7 mouse cellular contexts compared by ENCODE assay signal in genomic region chr12:4476291-4476831, GRCm38 (mm10). TPM values are rescaled to one million over a fixed set of nuclear protein-coding genes. Genes with fewer than 3 reads are reported as not detected.
A peak's percentile ranks its signal among the peaks of the same experiment; 100 is the strongest.
DNase-seq lines count a peak whose midpoint lies in the region; ATAC-seq and TF ChIP-seq lines count a peak whose summit lies in the region.

No protein-coding gene starts in this region.

- peaks cover 7% of the 10 kb centered on the region for H3K4me1 ChIP-seq in intestine, embryonic 15.5 days (replicated peaks)
- peaks cover 22% of the 10 kb centered on the region for H3K4me1 ChIP-seq in limb, embryonic 14.5 days (ENCODE audit: control insufficient read depth, insufficient read depth, low read length)
- H3K4me1 ChIP-seq in midbrain, embryonic 15.5 days = peaks cover 22% of the 10 kb centered on the region
- peaks cover 5% of the 10 kb centered on the region; the same call in 1 of the 2 replicates for H3K4me1 ChIP-seq in spleen, adult 2 months (ENCODE audit: control insufficient read depth, insufficient read depth, insufficient read length)

- peak overlapping the region; percentile 88 for H3K9ac ChIP-seq in intestine, embryonic 15.5 days
- H3K9ac ChIP-seq in limb, embryonic 14.5 days (ENCODE audit: low read depth, low read length, severe bottlenecking) = peak overlapping the region; percentile 90
- peak overlapping the region; percentile 94 for H3K9ac ChIP-seq in midbrain, embryonic 15.5 days

- no peaks in the 10 kb centered on the region for H3K36me3 ChIP-seq in intestine, embryonic 15.5 days
- H3K36me3 ChIP-seq in limb, embryonic 14.5 days (ENCODE audit: control insufficient read depth, insufficient read depth, low read length) = no peaks in the 10 kb centered on the region
- H3K36me3 ChIP-seq in midbrain, embryonic 15.5 days (replicated peaks) = no peaks in the 10 kb centered on the region
- no peaks in the 10 kb centered on the region for H3K36me3 ChIP-seq in spleen, adult 2 months (ENCODE audit: control insufficient read depth, insufficient read depth, low read length)

- peak overlapping the region; percentile 87 for H3K4me2 ChIP-seq in intestine, embryonic 15.5 days (replicated peaks)
- H3K4me2 ChIP-seq in limb, embryonic 14.5 days (replicated peaks; ENCODE audit: low read depth, low read length, severe bottlenecking) = peak overlapping the region; percentile 89
- H3K4me2 ChIP-seq in midbrain, embryonic 15.5 days = peak overlapping the region; percentile 63

- 0 out of 2 replicates have a peak, but pooled peaks have one; percentile 2 for TF ChIP-seq CTCF in spleen, adult 2 months (IDR thresholded peaks at IDR 0.05; ENCODE audit: extremely low read depth, insufficient read depth, insufficient read length, insufficient replicate concordance)

- peak; percentile 80 for DNase-seq in ZHBTc4 (ENCODE audit: low read depth, low spot score)
- DNase-seq in cerebellum, postnatal 4 days (ENCODE audit: low spot score in 2 of 2) = peak; percentile 26 to 51
- DNase-seq in gastrocnemius, postnatal 14 days = peak; percentile 64
- DNase-seq in limb, embryonic 14.5 days (ENCODE audit: low spot score) = peak; percentile 33
- peak in 1 of 2 experiments; percentile 45 for DNase-seq in spleen, adult 2 months (ENCODE audit: low read depth in 1 of 2, low spot score in 2 of 2)

- peak; percentile 77 for ATAC-seq in intestine, embryonic 15.5 days
- ATAC-seq in limb, embryonic 14.5 days (ENCODE audit: low FRiP score, low read depth) = peak; percentile 70
- ATAC-seq in midbrain, embryonic 15.5 days (replicated peaks) = peak; percentile 90

- no peaks in the 10 kb centered on the region for H3K27me3 ChIP-seq in intestine, embryonic 15.5 days (replicated peaks)
- no peaks in the 10 kb centered on the region for H3K27me3 ChIP-seq in limb, embryonic 14.5 days (ENCODE audit: control insufficient read depth, insufficient read depth, low read length)
- H3K27me3 ChIP-seq in midbrain, embryonic 15.5 days (replicated peaks) = no peaks in the 10 kb centered on the region
- no peaks in the 10 kb centered on the region for H3K27me3 ChIP-seq in spleen, adult 2 months (ENCODE audit: control insufficient read depth, insufficient read depth, low read length)

- H3K4me3 ChIP-seq in intestine, embryonic 15.5 days (replicated peaks) = peak overlapping the region; percentile 80
- peak overlapping the region; percentile 85 for H3K4me3 ChIP-seq in limb, embryonic 14.5 days (replicated peaks; ENCODE audit: low read length)
- peak overlapping the region; percentile 96 for H3K4me3 ChIP-seq in midbrain, embryonic 15.5 days
- H3K4me3 ChIP-seq in spleen, adult 2 months (ENCODE audit: extremely low read depth, insufficient read depth, insufficient read length) = peak overlapping the region; percentile 90

- TF ChIP-seq POLR2A in limb, embryonic 14.5 days (IDR thresholded peaks at IDR 0.05; ENCODE audit: borderline replicate concordance, extremely low read depth, insufficient read depth, insufficient read length) = no peak
- no peak for TF ChIP-seq POLR2A in spleen, adult 2 months (IDR thresholded peaks at IDR 0.05; ENCODE audit: low read depth, low read length)

- no peaks in the 10 kb centered on the region for H3K9me3 ChIP-seq in intestine, embryonic 15.5 days
- no peaks in the 10 kb centered on the region for H3K9me3 ChIP-seq in limb, embryonic 14.5 days (ENCODE audit: control insufficient read depth, low read length)
- H3K9me3 ChIP-seq in midbrain, embryonic 15.5 days = no peaks in the 10 kb centered on the region

- peak overlapping the region; percentile 86 for H3K27ac ChIP-seq in intestine, embryonic 15.5 days
- H3K27ac ChIP-seq in limb, embryonic 14.5 days (replicated peaks; ENCODE audit: low read depth, low read length) = peak overlapping the region; percentile 94
- H3K27ac ChIP-seq in midbrain, embryonic 15.5 days = peak overlapping the region; percentile 97
- H3K27ac ChIP-seq in spleen, adult 2 months (ENCODE audit: insufficient read depth, low read length) = peak overlapping the region; percentile 81; the same call in 1 of the 2 replicates

- under 1% methylated on average over 60 of the region's 73 CpGs for WGBS in intestine, embryonic 15.5 days
- WGBS in limb, embryonic 14.5 days = 0% methylated on average over 33 of the region's 73 CpGs
- 0% methylated on average over 65 of the region's 73 CpGs for WGBS in midbrain, embryonic 15.5 days
- WGBS in spleen, adult 2 months = 9% methylated on average over 66 of the region's 73 CpGs

- intact Hi-C loops in gastrocnemius, postnatal 14 days (cut with DNase I; ENCODE audit: low total_unique reads) = loop anchor here (10.0 kb wide), 1 partner anchor 68 kb away; no protein-coding TSS in a partner anchor

RNA-seq across cellular contexts. Expression of gene Ncoa1, which starts 0.6 kb away (rescaled TPM):
- 10 to 100 TPM; 23.0 to 23.5 TPM for total RNA-seq in gastrocnemius, postnatal 14 days (2021)
- polyA plus RNA-seq in intestine, embryonic 15.5 days (2015; fragmentation: Nextera tagmentation; extraction: Ambion mirVana) = 6.3 and 6.7 TPM in 2 replicates
- 26.9 and 33.8 TPM in 2 replicates for polyA plus RNA-seq in limb, embryonic 14.5 days (2012; rRNA removed)
- polyA plus RNA-seq in limb, embryonic 14.5 days (2014; fragmentation: Nextera tagmentation; extraction: Ambion mirVana) = 23.0 and 26.3 TPM in 2 replicates
- 12.5 and 14.2 TPM in 2 replicates for polyA plus RNA-seq in midbrain, embryonic 15.5 days (2015; fragmentation: Nextera tagmentation; extraction: Ambion mirVana)
- 14.7 and 19.5 TPM in 2 replicates for polyA plus RNA-seq in spleen, adult 2 months (2012; rRNA removed)
